Mouse (Mus musculus) midbrain, embryonic 14.5 days (tissue): ENCODE data around the gene Mex3d. TPM values are rescaled to one million over a fixed set of nuclear protein-coding genes. Genes with fewer than 3 reads are reported as not detected.

Experiments used
- ATAC-seq: fragments of 200-750 bp; cut with Nextera tagmentation; 2 replicates; pipeline ENCODE4 v1.8.0; 2017; ENCODE audit warnings: moderate number of reproducible peaks, moderate library complexity; ENCODE audit not compliant: low FRiP score, low TSS enrichment
- DNase-seq: peaks from one replicate; pipeline ENCODE4 v3.0.0-alpha.2; 2015
- H3K27ac ChIP-seq: fragments of 300-500 bp; sonication (generic); replicated peaks from 2 replicates; pipeline ENCODE4 v1.5.1; 2014; ENCODE audit warnings: mild to moderate bottlenecking, low read depth, low read length, moderate library complexity
- H3K27me3 ChIP-seq: fragments of 300-500 bp; sonication (generic); 2 replicates; pipeline ENCODE4 v1.6.1; 2014; ENCODE audit warnings: low read length, control low read depth, mixed read lengths; ENCODE audit not compliant: control insufficient read depth, insufficient read depth
- H3K36me3 ChIP-seq: fragments of 300-500 bp; sonication (generic); 2 replicates; pipeline ENCODE4 v1.6.1; 2014; ENCODE audit warnings: low read length, control low read depth; ENCODE audit not compliant: control insufficient read depth, insufficient read depth
- H3K4me1 ChIP-seq: fragments of 300-500 bp; sonication (generic); 2 replicates; pipeline ENCODE4 v1.6.1; 2014; ENCODE audit warnings: mild to moderate bottlenecking, antibody characterized with exemption, low read length, control low read depth; ENCODE audit not compliant: control insufficient read depth, insufficient read depth
- H3K4me2 ChIP-seq: fragments of 300-500 bp; sonication (generic); 2 replicates; pipeline ENCODE4 v1.6.1; 2014; ENCODE audit warnings: mild to moderate bottlenecking, low read length, moderate library complexity
- H3K4me3 ChIP-seq: fragments of 300-500 bp; sonication (generic); replicated peaks from 2 replicates; pipeline ENCODE4 v1.5.1; 2014; ENCODE audit warnings: low read depth, low read length
- H3K9ac ChIP-seq: fragments of 300-500 bp; sonication (generic); replicated peaks from 2 replicates; pipeline ENCODE4 v1.6.1; 2014; ENCODE audit warnings: mild to moderate bottlenecking, low read length, moderate library complexity
- H3K9me3 ChIP-seq: fragments of 300-500 bp; sonication (generic); 2 replicates; pipeline ENCODE4 v1.6.1; 2016; ENCODE audit warnings: low read length, control low read depth, mixed read lengths; ENCODE audit not compliant: control insufficient read depth
- WGBS: fragments of 180-500 bp; shearing (Covaris S2); extraction: QIAGEN DNeasy Blood & Tissue Kit; methylation state at CpG from one replicate; pipeline ENCODE4 v1.1.7; 2014; 5-methylcytosine and 5-hydroxymethylcytosine counted together
- polyA plus RNA-seq: library from polyadenylated mRNA; unstranded; fragments of >200 nt; fragmentation: Nextera tagmentation; extraction: Ambion mirVana; gene quantifications from 2 replicates; pipeline ENCODE4 v1.2.1, GENCODE M21; 2014

The Mex3d gene
- polyA plus RNA-seq, 1 experiment from 2014 or later: 17.3 TPM

DNA sequence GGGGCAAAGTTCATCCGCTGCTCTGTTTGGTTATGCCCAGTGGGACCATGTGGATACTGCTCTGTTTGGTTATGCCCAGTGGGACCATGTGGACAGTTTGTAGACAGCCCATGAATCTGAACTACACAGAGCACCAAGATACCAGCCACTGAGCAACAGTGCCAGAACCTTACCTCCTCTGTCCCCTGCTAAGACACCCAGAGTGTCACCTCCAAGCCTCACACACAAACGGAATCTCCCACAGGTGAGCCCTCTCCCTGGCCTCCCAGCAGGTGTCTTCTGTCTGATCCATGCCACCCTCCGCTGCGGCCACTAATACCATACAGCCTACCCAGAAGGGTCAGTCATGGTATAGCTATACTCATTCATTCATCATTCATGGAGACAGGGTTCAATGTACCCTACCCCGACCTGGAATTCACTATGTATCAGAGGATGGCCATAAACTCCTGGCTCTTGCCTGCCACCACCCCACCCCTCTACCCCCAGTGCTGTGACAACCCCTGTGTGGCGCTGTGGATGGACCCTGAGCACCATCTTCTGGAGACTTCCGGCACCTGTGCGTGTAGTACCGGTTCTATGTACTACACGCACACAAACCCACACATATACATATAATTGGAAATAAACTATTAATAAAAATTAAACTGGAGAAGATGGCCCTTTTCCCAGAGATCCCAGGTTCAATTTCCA lies 18.2 kb upstream of the Mex3d start:
- H3K9me3 ChIP-seq: no peaks in the 10 kb centered on the region
- 60% methylated on average over 10 of the region's 10 CpGs for WGBS
- H3K4me2 ChIP-seq: peak overlapping the region; percentile 95
- no peak for ATAC-seq
- no peak for DNase-seq
- H3K9ac ChIP-seq: peak overlapping the region; percentile 80
- no peaks in the 10 kb centered on the region for H3K27me3 ChIP-seq
- peak overlapping the region; percentile 81 for H3K4me3 ChIP-seq
- no peak overlapping the region for H3K27ac ChIP-seq
- H3K36me3 ChIP-seq: peaks cover 45% of the 10 kb centered on the region
- H3K4me1 ChIP-seq: peaks cover 18% of the 10 kb centered on the region

- H3K36me3 ChIP-seq: peaks cover 32% of the 10 kb centered on the region
- no peak overlapping the region for H3K9ac ChIP-seq
- H3K4me3 ChIP-seq: no peak overlapping the region
- no peak overlapping the region for H3K4me2 ChIP-seq
- H3K27me3 ChIP-seq: no peaks in the 10 kb centered on the region
- H3K27ac ChIP-seq: no peak overlapping the region
- WGBS: 91% methylated on average over 4 of the region's 4 CpGs
- ATAC-seq (no peak), DNase-seq (no peak)
- H3K4me1 ChIP-seq: peaks cover 26% of the 10 kb centered on the region
- no peaks in the 10 kb centered on the region for H3K9me3 ChIP-seq
Measured at GRCm38 (mm10) chr10:80403044-80403692, 15.7 kb upstream of the Mex3d start.

DNA sequence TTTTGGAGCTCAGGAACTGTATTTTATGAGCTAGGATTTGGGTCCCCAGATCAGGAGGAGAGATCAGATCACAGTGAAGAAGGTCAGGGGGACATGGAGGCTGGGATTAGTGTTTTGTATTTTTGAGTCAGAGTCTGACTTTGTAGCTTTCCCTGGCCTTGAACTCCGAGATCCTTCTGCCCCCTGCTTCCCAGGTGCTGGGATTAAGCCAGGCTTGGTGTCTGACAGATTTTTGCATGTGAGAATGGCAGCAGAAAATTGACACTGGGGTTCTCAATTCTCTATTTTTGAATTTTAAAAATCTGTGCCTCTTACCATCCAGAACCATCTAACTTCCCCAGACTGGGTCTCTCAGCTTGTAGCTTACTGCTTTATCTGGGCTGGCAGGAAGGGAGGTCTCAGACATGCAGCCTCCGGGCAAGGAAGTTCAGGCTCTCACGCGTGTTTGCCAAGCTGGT lies 13.3 kb upstream of the Mex3d start:
- peaks cover 39% of the 10 kb centered on the region for H3K36me3 ChIP-seq
- H3K4me1 ChIP-seq: peaks cover 30% of the 10 kb centered on the region
- WGBS: 86% methylated on average over 4 of the region's 4 CpGs
- no peak overlapping the region for H3K4me3 ChIP-seq
- H3K27ac ChIP-seq: peak overlapping the region; percentile 99; the same call in 1 of the 2 replicates
- no peaks in the 10 kb centered on the region for H3K27me3 ChIP-seq
- H3K4me2 ChIP-seq: peak overlapping the region; percentile 92
- H3K9me3 ChIP-seq: no peaks in the 10 kb centered on the region
- 0 out of 2 replicates have a peak overlapping the region, but pooled peaks have one; percentile 56 for H3K9ac ChIP-seq
- DNase-seq (no peak), ATAC-seq (no peak)

DNA sequence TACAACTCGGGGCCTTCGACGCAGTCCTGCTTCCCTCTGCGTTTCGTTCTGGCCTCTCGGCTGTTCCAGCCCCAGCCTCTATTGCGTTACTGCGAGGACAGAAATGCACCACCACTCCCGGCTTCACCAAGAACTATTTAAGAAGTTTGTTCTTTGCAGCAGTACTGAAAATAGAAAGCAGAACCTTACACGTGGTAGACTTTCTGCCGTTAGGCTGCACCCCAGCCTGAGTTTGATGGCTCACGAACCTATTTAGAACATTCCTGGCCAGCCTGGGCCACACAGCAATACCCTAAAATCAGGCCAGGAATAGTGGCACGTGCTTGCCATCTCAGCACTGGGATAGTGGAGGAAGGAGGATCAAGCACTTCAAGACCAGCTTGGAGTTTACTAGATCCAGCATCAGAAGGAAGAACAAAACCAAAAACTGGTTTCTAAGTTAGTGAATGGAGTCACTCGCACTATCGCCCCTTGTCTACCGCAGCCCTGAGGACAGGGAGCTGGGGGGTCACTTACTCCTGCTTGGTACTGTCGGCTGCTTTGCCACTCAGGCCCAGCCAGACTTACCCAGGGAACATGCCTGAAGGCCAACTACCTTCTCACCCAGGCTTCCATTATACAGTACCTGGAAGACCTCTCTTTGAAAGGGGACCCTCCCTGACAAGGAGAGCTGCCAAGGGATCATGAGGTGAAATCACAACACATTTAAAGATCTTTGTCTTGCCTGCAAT lies 12.7 kb upstream of the Mex3d start:
- peak overlapping the region; percentile 92 for H3K4me2 ChIP-seq
- H3K27me3 ChIP-seq: no peaks in the 10 kb centered on the region
- 15% methylated on average over 17 of the region's 17 CpGs for WGBS
- H3K9ac ChIP-seq: peak overlapping the region; percentile 56
- peaks cover 45% of the 10 kb centered on the region for H3K36me3 ChIP-seq
- DNase-seq (no peak), ATAC-seq (no peak)
- H3K4me3 ChIP-seq: peak overlapping the region; percentile 74
- H3K27ac ChIP-seq: peak overlapping the region; percentile 99
- H3K9me3 ChIP-seq: no peaks in the 10 kb centered on the region
- peaks cover 24% of the 10 kb centered on the region for H3K4me1 ChIP-seq

DNA sequence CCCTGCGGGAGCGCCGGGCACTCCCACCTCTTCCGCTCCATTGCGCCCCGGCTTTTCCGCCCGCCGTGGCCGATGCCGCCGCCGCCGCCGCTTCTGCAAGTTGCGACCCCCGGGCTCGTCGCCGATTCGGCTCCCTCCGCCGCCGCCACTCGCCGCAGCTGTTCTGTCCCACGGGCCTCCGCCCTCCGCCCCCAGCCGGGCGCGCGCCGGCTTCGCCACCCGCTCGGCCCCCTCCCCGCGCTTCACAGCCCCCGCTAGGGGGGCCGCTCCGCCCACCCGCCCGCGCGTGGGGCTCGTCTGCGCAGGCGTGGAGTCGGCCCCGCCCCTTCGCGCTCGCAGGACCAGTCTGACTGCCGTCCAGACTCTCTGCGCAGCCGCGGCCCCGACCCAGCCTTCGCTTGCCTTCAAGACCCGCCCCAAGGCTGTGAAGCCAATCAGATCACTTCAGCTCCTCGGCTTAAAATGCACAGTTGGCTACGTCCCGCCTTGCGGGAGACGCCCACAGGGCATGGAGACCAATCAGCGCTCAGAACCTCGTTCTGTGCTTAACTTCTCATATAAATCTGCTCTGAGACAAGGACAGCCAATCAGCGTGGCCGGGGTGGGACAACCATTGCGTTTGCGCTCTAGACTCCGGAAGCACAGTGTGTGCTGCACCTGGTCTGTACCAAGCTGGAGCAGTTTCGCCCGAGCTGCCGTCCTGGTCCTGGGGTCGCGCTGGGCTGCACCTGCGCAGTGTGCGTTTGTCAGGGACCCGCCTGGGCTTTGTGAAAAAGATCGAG lies 11.9 kb upstream of the Mex3d start, which contains the start of gene Mbd3:
Mbd3 (minus strand) TSS at position 360 of the 782 bp plus-strand sequence.
- H3K9me3 ChIP-seq: no peaks in the 10 kb centered on the region
- no peaks in the 10 kb centered on the region for H3K27me3 ChIP-seq
- H3K4me2 ChIP-seq: peak within 1 kb of the TSS; percentile 92
- WGBS: under 1% methylated on average over 81 of the region's 82 CpGs
- peak; percentile 100 for DNase-seq
- peak within 1 kb of the TSS; percentile 74 for H3K4me3 ChIP-seq
- H3K27ac ChIP-seq: peak within 1 kb of the TSS; percentile 99
- peak; percentile 96 for ATAC-seq
- peak within 1 kb of the TSS; percentile 89 for H3K9ac ChIP-seq
- peaks cover 52% of the 10 kb centered on the region for H3K36me3 ChIP-seq
- peaks cover 23% of the 10 kb centered on the region for H3K4me1 ChIP-seq

- Histone ChIP-seq H3K4me2 (peak overlapping the region; percentile 92), H3K9ac (peak overlapping the region; percentile 89), H3K27ac (peak overlapping the region; percentile 99), H3K27me3 (no peaks in the 10 kb centered on the region), H3K9me3 (no peaks in the 10 kb centered on the region), H3K36me3 (peaks cover 54% of the 10 kb centered on the region), H3K4me3 (peak overlapping the region; percentile 74), H3K4me1 (peaks cover 23% of the 10 kb centered on the region)
- ATAC-seq (peak; percentile 82), DNase-seq (peak; percentile 100)
- under 1% methylated on average over 59 of the region's 59 CpGs for WGBS
Measured at GRCm38 (mm10) chr10:80398719-80399190, 11.3 kb upstream of the Mex3d start.

- H3K36me3 ChIP-seq: peaks cover 54% of the 10 kb centered on the region
Measured at GRCm38 (mm10) chr10:80398174-80398535, 10.7 kb upstream of the Mex3d start.

More at GRCm38 (mm10) chr10:80398174-80398535, 10.7 kb upstream of the Mex3d start:
- DNase-seq: no peak
- ATAC-seq: no peak
- peak overlapping the region; percentile 99 for H3K27ac ChIP-seq
- H3K4me1 ChIP-seq: peaks cover 23% of the 10 kb centered on the region
- no peaks in the 10 kb centered on the region for H3K9me3 ChIP-seq
- WGBS: 0% methylated on average over 1 of the region's 1 CpGs
- peak overlapping the region; percentile 74 for H3K4me3 ChIP-seq
- peak overlapping the region; percentile 89 for H3K9ac ChIP-seq
- no peaks in the 10 kb centered on the region for H3K27me3 ChIP-seq
- peak overlapping the region; percentile 92 for H3K4me2 ChIP-seq
